Mouse (Mus musculus): ENCODE results near the gene Rbks.

- TF ChIP-seq EP300 (IDR thresholded peaks at IDR 0.05) (no peak), CTCF (IDR thresholded peaks at IDR 0.05) (no peak)
Observed at GRCm38 (mm10) chr5:31678000-31678399, 19.4 kb downstream of the Rbks start.
